Mouse (Mus musculus): ENCODE data around the gene Hnrnpab. TPM values are rescaled to one million over a fixed set of nuclear protein-coding genes. Genes with fewer than 3 reads are reported as not detected.
A peak's percentile ranks its signal among the peaks of the same experiment; 100 is the strongest.

The Hnrnpab gene
- 334 and 505 TPM in 2 replicates for total RNA-seq (2012; rRNA removed)

DNA sequence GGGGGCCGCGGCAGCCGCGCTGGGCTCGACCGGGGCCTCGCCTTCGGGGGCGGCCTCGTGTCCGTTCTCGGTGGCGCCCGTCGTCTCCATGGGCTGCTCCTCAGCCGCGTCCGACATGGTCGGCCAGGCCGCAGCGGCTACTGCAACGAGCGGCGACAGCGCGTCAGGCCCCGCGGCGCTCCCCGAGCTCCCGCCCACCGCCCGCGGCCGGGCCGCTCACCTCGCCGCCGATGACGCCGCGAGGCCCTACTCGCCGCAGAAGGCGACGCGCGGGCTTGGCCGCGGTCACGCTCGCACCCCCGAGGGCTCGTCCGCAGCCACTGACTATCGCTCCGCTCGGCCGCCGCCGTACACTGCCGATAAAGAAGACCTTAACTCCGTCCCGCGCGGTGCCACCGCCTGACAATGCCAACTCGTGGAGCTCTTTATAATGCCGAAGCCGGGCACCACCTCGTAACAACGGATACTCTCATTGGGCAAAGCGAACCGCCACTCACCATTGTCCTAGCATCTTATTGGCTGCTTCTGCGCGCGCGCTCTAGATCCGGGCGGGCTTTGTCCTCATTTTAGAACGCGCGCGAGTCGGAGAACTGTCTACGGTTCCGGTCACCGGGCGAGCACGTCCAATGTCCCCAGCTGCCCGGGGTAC, at the start of gene Hnrnpab:
Hnrnpab (minus strand) TSS at position 401 of the 649 bp plus-strand sequence.
- TF ChIP-seq HCFC1 (IDR thresholded peaks at IDR 0.05; ENCODE audit: borderline replicate concordance, insufficient read depth, low read length) = peak; percentile 81
- TF ChIP-seq ZNF384 (IDR thresholded peaks at IDR 0.05; ENCODE audit: low read depth, low read length) = no peak
- TF ChIP-seq CHD2 (IDR thresholded peaks at IDR 0.05; ENCODE audit: low read depth, low read length) = peak; percentile 94
- H3K36me3 ChIP-seq (ENCODE audit: control insufficient read depth, insufficient read depth, low read length, poor library complexity, severe bottlenecking) = peaks cover 43% of the 10 kb centered on the region
- peaks cover 4 to 7% of the 10 kb centered on the region in 2 experiments; a peak in 2 of 4 replicates for H3K4me1 ChIP-seq (ENCODE audit: control insufficient read depth in 2 of 2, insufficient read depth in 2 of 2, low read length in 2 of 2, poor library complexity in 1 of 2)
- in situ Hi-C loops (cut with MboI; ENCODE audit: low sequenced_read_pairs in 2 of 2, unreplicated experiment in 2 of 2) = no loop called here
- peak within 1 kb of the TSS; percentile 98 for H3K9ac ChIP-seq (ENCODE audit: insufficient read depth, low read depth, low read length, poor library complexity, severe bottlenecking)
- peak; percentile 94 for DNase-seq (ENCODE audit: low read depth, low spot score)
- H3K27ac ChIP-seq (ENCODE audit: insufficient read depth, low read depth, low read length, poor library complexity, severe bottlenecking) = peak within 1 kb of the TSS; percentile 89
- H3K9me3 ChIP-seq (ENCODE audit: control insufficient read depth, insufficient read depth, low read depth, low read length) = no peaks in the 10 kb centered on the region
- peak within 1 kb of the TSS; percentile 70 to 94 for H3K4me3 ChIP-seq (ENCODE audit: insufficient read depth in 1 of 2, low read depth in 1 of 2, low read length in 2 of 2, poor library complexity in 1 of 2, severe bottlenecking in 1 of 2)

DNA sequence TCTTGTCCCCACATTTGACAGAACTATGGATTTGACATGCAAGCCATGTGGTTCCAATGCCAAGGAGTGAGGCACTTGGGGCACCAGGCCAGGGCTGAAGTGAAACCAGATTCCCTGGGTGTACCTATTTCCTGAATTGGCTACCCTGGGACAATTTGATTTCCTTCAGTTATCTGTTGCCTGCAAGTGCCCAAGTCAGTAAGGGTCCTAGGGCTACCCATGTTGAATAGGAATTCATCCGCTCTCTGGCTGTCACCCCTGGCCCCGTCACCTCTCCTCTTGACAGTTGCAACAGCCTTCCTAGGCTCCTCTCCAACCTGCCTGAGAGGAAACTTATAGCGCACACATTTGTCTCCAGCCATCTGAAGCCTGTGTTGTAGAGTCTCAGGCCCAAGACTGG, 48.2 kb upstream of the Hnrnpab start:
- peaks cover under 1 to 11% of the 10 kb centered on the region in 2 experiments; a peak in 3 of 4 replicates for H3K4me1 ChIP-seq (ENCODE audit: control insufficient read depth in 2 of 2, insufficient read depth in 2 of 2, low read length in 2 of 2, poor library complexity in 1 of 2)
- in situ Hi-C loops (cut with MboI; ENCODE audit: low sequenced_read_pairs in 2 of 2, unreplicated experiment in 2 of 2) = no loop called here
- no peak overlapping the region for H3K4me3 ChIP-seq (ENCODE audit: insufficient read depth in 1 of 2, low read depth in 1 of 2, low read length in 2 of 2, poor library complexity in 1 of 2, severe bottlenecking in 1 of 2)
- H3K36me3 ChIP-seq (ENCODE audit: control insufficient read depth, insufficient read depth, low read length, poor library complexity, severe bottlenecking) = peaks cover 31% of the 10 kb centered on the region
- TF ChIP-seq HCFC1 (IDR thresholded peaks at IDR 0.05; ENCODE audit: borderline replicate concordance, insufficient read depth, low read length) = no peak
- no peak for TF ChIP-seq ZC3H11A (IDR thresholded peaks at IDR 0.05; ENCODE audit: borderline replicate concordance, low read depth, low read length)
- TF ChIP-seq CHD2 (IDR thresholded peaks at IDR 0.05; ENCODE audit: low read depth, low read length) = no peak
- TF ChIP-seq ZNF384 (IDR thresholded peaks at IDR 0.05; ENCODE audit: low read depth, low read length) = no peak
- no peak for TF ChIP-seq MAFK (IDR thresholded peaks at IDR 0.05; ENCODE audit: insufficient read depth, low read depth, low read length)
- H3K9me3 ChIP-seq (ENCODE audit: control insufficient read depth, insufficient read depth, low read depth, low read length) = no peaks in the 10 kb centered on the region
- H3K27ac ChIP-seq (ENCODE audit: insufficient read depth, low read depth, low read length, poor library complexity, severe bottlenecking) = no peak overlapping the region
- no peak overlapping the region for H3K9ac ChIP-seq (ENCODE audit: insufficient read depth, low read depth, low read length, poor library complexity, severe bottlenecking)
- no peak for DNase-seq (ENCODE audit: low read depth, low spot score)

DNA sequence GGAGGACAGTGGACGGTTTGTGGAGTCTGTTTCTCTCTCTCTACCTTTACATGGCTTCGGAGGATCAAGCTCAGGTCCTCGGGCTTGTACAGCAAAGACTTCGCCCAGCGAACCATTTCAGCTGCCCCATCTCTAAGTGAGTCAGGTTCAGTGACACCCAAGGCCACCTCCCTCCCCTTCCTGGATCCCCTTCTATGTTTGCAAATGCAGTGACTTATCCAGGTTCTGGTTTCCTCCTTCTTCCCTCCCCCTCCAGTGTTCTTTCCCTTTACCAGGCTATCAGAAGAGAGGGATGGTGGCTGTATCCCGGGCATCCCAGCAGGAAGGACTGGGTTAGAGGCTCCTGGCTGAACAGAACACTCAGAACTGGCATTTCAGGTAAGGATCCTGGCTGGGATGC, 47.1 kb upstream of the Hnrnpab start:
- Histone ChIP-seq H3K27ac (ENCODE audit: insufficient read depth, low read depth, low read length, poor library complexity, severe bottlenecking) (no peak overlapping the region), H3K4me3 (ENCODE audit: insufficient read depth in 1 of 2, low read depth in 1 of 2, low read length in 2 of 2, poor library complexity in 1 of 2, severe bottlenecking in 1 of 2) (no peak overlapping the region), H3K36me3 (ENCODE audit: control insufficient read depth, insufficient read depth, low read length, poor library complexity, severe bottlenecking) (peaks cover 31% of the 10 kb centered on the region), H3K4me1 (ENCODE audit: control insufficient read depth in 2 of 2, insufficient read depth in 2 of 2, low read length in 2 of 2, poor library complexity in 1 of 2) (peaks cover 1 to 9% of the 10 kb centered on the region in 2 experiments; a peak in 3 of 4 replicates), H3K9ac (ENCODE audit: insufficient read depth, low read depth, low read length, poor library complexity, severe bottlenecking) (no peak overlapping the region), H3K9me3 (ENCODE audit: control insufficient read depth, insufficient read depth, low read depth, low read length) (no peaks in the 10 kb centered on the region)
- in situ Hi-C loops (cut with MboI; ENCODE audit: low sequenced_read_pairs in 2 of 2, unreplicated experiment in 2 of 2) = no loop called here
- TF ChIP-seq ZNF384 (IDR thresholded peaks at IDR 0.05; ENCODE audit: low read depth, low read length) (no peak), CHD2 (IDR thresholded peaks at IDR 0.05; ENCODE audit: low read depth, low read length) (no peak), ZC3H11A (IDR thresholded peaks at IDR 0.05; ENCODE audit: borderline replicate concordance, low read depth, low read length) (no peak), HCFC1 (IDR thresholded peaks at IDR 0.05; ENCODE audit: borderline replicate concordance, insufficient read depth, low read length) (no peak), MAFK (IDR thresholded peaks at IDR 0.05; ENCODE audit: insufficient read depth, low read depth, low read length) (no peak)
- no peak for DNase-seq (ENCODE audit: low read depth, low spot score)

DNA sequence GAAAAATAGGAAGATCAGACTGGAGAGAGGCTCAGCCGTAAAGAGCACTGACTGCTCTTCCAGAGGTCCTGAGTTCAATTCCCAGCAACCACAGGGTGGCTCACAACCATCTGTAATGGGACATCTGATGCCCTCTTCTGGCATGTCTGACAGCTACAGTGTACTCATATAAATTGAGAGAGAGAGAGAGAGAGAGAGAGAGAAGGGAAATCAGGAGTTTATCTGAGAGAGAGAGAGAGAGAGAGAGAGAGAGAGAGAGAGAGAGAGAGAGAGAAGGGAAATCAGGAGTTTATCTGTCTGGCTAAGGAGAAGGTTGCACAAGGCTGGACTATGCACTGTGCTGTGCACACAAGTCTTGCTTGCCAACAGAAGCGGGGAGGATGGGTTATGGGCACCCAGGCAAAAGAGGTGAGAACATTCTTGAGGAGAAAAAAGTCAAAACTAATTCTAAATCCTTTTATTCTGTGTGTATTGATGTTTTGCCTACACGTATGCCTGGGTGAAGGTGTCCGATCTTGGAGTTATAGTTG, 46.3 kb upstream of the Hnrnpab start:
- H3K27ac ChIP-seq (ENCODE audit: insufficient read depth, low read depth, low read length, poor library complexity, severe bottlenecking) = no peak overlapping the region
- peaks cover 31% of the 10 kb centered on the region for H3K36me3 ChIP-seq (ENCODE audit: control insufficient read depth, insufficient read depth, low read length, poor library complexity, severe bottlenecking)
- H3K9me3 ChIP-seq (ENCODE audit: control insufficient read depth, insufficient read depth, low read depth, low read length) = no peaks in the 10 kb centered on the region
- no peak for DNase-seq (ENCODE audit: low read depth, low spot score)
- TF ChIP-seq HCFC1 (IDR thresholded peaks at IDR 0.05; ENCODE audit: borderline replicate concordance, insufficient read depth, low read length) (no peak), ZNF384 (IDR thresholded peaks at IDR 0.05; ENCODE audit: low read depth, low read length) (no peak), MAFK (IDR thresholded peaks at IDR 0.05; ENCODE audit: insufficient read depth, low read depth, low read length) (no peak), ZC3H11A (IDR thresholded peaks at IDR 0.05; ENCODE audit: borderline replicate concordance, low read depth, low read length) (no peak), CHD2 (IDR thresholded peaks at IDR 0.05; ENCODE audit: low read depth, low read length) (no peak)
- no peak overlapping the region for H3K9ac ChIP-seq (ENCODE audit: insufficient read depth, low read depth, low read length, poor library complexity, severe bottlenecking)
- in situ Hi-C loops (cut with MboI; ENCODE audit: low sequenced_read_pairs in 2 of 2, unreplicated experiment in 2 of 2) = no loop called here
- H3K4me3 ChIP-seq (ENCODE audit: insufficient read depth in 1 of 2, low read depth in 1 of 2, low read length in 2 of 2, poor library complexity in 1 of 2, severe bottlenecking in 1 of 2) = no peak overlapping the region
- H3K4me1 ChIP-seq (ENCODE audit: control insufficient read depth in 2 of 2, insufficient read depth in 2 of 2, low read length in 2 of 2, poor library complexity in 1 of 2) = peaks cover 5 to 11% of the 10 kb centered on the region in 2 experiments; a peak in 3 of 4 replicates

All from ES-E14 (cell line).